Mouse (Mus musculus) limb, embryonic 15.5 days (tissue): ENCODE measurements around the gene Mgll. TPM values are rescaled to one million over a fixed set of nuclear protein-coding genes. Genes with fewer than 3 reads are reported as not detected.

ENCODE experiments used
- ATAC-seq: fragments of 200-750 bp; cut with Nextera tagmentation; 2 replicates; pipeline ENCODE4 v1.8.0; 2017; ENCODE audit warnings: low read depth, moderate TSS enrichment; ENCODE audit not compliant: insufficient number of reproducible peaks, low FRiP score, low TSS enrichment
- H3K27ac ChIP-seq: fragments of 300-500 bp; sonication (generic); 2 replicates; pipeline ENCODE4 v1.5.1; 2015; ENCODE audit warnings: moderate library complexity, mild to moderate bottlenecking, inconsistent platforms
- H3K27me3 ChIP-seq: fragments of 300-500 bp; sonication (generic); 2 replicates; pipeline ENCODE4 v1.6.1; 2015; ENCODE audit warnings: inconsistent platforms
- H3K36me3 ChIP-seq: fragments of 300-500 bp; sonication (generic); 2 replicates; pipeline ENCODE4 v1.6.1; 2015; ENCODE audit warnings: inconsistent platforms
- H3K4me1 ChIP-seq: fragments of 300-500 bp; sonication (generic); 2 replicates; pipeline ENCODE4 v1.6.1; 2015; ENCODE audit warnings: inconsistent platforms
- H3K4me2 ChIP-seq: fragments of 300-500 bp; sonication (generic); 2 replicates; pipeline ENCODE4 v1.6.1; 2015; ENCODE audit warnings: mild to moderate bottlenecking, inconsistent platforms
- H3K4me3 ChIP-seq: fragments of 300-500 bp; sonication (generic); 2 replicates; pipeline ENCODE4 v1.5.1; 2015; ENCODE audit warnings: mild to moderate bottlenecking, inconsistent platforms
- H3K9ac ChIP-seq: fragments of 300-500 bp; sonication (generic); 2 replicates; pipeline ENCODE4 v1.6.1; 2015; ENCODE audit warnings: inconsistent platforms
- H3K9me3 ChIP-seq: fragments of 300-500 bp; sonication (generic); 2 replicates; pipeline ENCODE4 v1.6.1; 2016; ENCODE audit warnings: inconsistent platforms
- WGBS: fragments of 180-500 bp; shearing (Covaris S2); methylation state at CpG from one replicate; pipeline ENCODE4 v1.1.7; 2015; 5-methylcytosine and 5-hydroxymethylcytosine counted together
- polyA plus RNA-seq: library from polyadenylated mRNA; unstranded; fragments of >200 nt; fragmentation: Nextera tagmentation; extraction: Ambion mirVana; gene quantifications from 2 replicates; pipeline ENCODE4 v1.2.1, GENCODE M21; 2015

Mgll gene
- polyA plus RNA-seq, 1 experiment from 2014 or later: 21.9 TPM

GRCm38 (mm10) chr6:88800191-88800590, 76.0 kb downstream of the Mgll start:
- Histone ChIP-seq H3K9ac (no peak overlapping the region), H3K9me3 (no peaks in the 10 kb centered on the region), H3K36me3 (no peaks in the 10 kb centered on the region), H3K27ac (no peak overlapping the region), H3K4me3 (no peak overlapping the region), H3K27me3 (no peaks in the 10 kb centered on the region), H3K4me1 (peaks cover 5% of the 10 kb centered on the region; the same call in 1 of the 2 replicates), H3K4me2 (no peak overlapping the region)
- 75% methylated on average over 7 of the region's 7 CpGs for WGBS
- no peak for ATAC-seq

DNA sequence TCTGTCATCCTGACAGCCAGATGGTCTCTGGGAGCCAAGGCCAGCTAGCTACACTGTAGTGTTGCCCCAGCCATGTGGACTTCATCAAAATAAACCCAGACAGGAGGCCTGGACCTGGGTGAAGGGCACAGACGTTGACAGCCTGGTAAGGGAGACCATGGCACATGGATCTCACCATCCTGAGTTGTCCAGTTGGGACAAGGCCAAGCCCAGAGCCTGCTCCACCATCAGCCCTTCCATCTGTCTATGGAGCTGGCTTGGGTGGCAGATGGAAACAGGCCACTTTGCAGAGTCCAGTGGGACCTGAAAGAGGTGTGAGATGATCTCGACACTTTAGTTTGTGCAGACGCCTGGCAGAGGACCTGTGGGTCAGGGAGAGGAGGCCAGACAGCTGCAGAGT, 76.5 kb downstream of the Mgll start:
- no peak overlapping the region for H3K4me3 ChIP-seq
- 29% methylated on average over 3 of the region's 3 CpGs for WGBS
- H3K27me3 ChIP-seq: no peaks in the 10 kb centered on the region
- peaks cover 5% of the 10 kb centered on the region; the same call in 1 of the 2 replicates for H3K4me1 ChIP-seq
- ATAC-seq: no peak
- no peaks in the 10 kb centered on the region for H3K9me3 ChIP-seq
- H3K27ac ChIP-seq: no peak overlapping the region
- H3K36me3 ChIP-seq: no peaks in the 10 kb centered on the region
- no peak overlapping the region for H3K9ac ChIP-seq
- H3K4me2 ChIP-seq: no peak overlapping the region

DNA sequence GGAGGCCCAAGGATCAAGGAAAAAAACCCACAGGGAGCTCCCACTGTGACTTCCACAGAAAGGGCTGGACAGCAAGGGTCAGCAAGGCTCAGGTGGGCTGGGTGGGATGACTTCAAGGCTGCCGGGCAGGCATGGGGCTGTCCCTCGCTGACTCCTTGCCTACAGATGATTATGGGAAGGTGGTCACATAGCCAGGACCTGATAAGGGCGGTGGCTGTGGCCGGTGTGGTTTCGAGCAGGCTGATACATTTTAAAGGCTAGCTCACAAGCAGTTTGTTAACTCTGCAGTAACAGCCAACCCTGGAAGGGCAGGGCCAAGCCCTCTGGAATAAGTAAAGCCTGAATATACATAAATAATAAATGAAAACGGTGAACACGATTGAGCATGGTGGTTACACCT, 78.8 kb downstream of the Mgll start:
- Histone ChIP-seq H3K36me3 (no peaks in the 10 kb centered on the region), H3K27ac (no peak overlapping the region), H3K4me1 (peaks cover 5% of the 10 kb centered on the region; the same call in 1 of the 2 replicates), H3K4me2 (no peak overlapping the region), H3K4me3 (no peak overlapping the region), H3K27me3 (no peaks in the 10 kb centered on the region), H3K9ac (no peak overlapping the region), H3K9me3 (no peaks in the 10 kb centered on the region)
- 81% methylated on average over 7 of the region's 7 CpGs for WGBS
- ATAC-seq: no peak

DNA sequence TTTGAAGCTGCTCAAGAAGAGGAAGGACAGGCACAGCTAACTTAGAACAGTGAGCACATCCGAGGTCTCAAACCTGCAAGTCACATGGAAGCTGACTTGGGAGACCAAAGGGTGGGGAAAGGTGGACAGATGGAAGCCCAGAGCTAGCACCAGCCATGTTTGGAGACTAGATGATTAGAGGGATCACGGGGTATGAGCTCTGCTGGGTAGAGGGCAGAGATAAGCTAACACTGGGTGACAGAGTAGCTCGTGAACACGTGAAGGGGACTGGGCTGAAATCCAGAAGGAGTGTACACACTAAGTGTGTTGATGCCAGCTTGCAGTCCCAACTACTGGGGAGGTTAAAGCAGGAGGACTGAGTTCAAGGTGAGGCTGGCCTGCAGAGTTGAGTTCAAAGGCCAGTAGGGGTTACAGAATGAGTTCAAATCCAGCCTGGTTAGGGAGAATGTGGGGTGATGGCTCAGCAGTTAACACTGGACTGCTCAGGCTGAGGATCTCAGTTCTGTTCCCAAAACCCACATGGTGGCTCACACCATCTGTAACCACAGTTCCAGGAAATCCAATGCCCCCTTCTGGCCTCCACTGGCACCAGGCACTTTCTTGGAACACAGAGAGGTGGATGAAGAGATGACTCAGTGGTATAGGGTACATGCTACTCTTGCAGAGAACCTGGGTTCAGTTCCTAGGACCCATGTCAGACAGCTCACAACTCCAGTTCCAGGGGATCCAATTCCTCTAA, 79.9 kb downstream of the Mgll start:
- no peaks in the 10 kb centered on the region for H3K27me3 ChIP-seq
- no peaks in the 10 kb centered on the region for H3K36me3 ChIP-seq
- H3K9me3 ChIP-seq: no peaks in the 10 kb centered on the region
- no peak overlapping the region for H3K9ac ChIP-seq
- 86% methylated on average over 4 of the region's 4 CpGs for WGBS
- no peak overlapping the region for H3K4me2 ChIP-seq
- H3K4me3 ChIP-seq: no peak overlapping the region
- H3K27ac ChIP-seq: no peak overlapping the region
- ATAC-seq: no peak
- H3K4me1 ChIP-seq: peaks cover 5% of the 10 kb centered on the region; the same call in 1 of the 2 replicates

- no peak overlapping the region for H3K4me3 ChIP-seq
- no peaks in the 10 kb centered on the region for H3K27me3 ChIP-seq
- peaks cover 5% of the 10 kb centered on the region; the same call in 1 of the 2 replicates for H3K4me1 ChIP-seq
- H3K36me3 ChIP-seq: no peaks in the 10 kb centered on the region
- no peak overlapping the region for H3K9ac ChIP-seq
- WGBS: 82% methylated on average over 17 of the region's 17 CpGs
- H3K27ac ChIP-seq: no peak overlapping the region
- no peaks in the 10 kb centered on the region for H3K9me3 ChIP-seq
- no peak for ATAC-seq
- no peak overlapping the region for H3K4me2 ChIP-seq
Observed at GRCm38 (mm10) chr6:88804966-88805577, 80.9 kb downstream of the Mgll start.

GRCm38 (mm10) chr6:88809091-88810037, 85.2 kb downstream of the Mgll start:
- H3K9ac ChIP-seq: no peak overlapping the region
- no peak overlapping the region for H3K27ac ChIP-seq
- H3K36me3 ChIP-seq: no peaks in the 10 kb centered on the region
- H3K27me3 ChIP-seq: no peaks in the 10 kb centered on the region
- no peak overlapping the region for H3K4me3 ChIP-seq
- peaks cover 5% of the 10 kb centered on the region for H3K4me1 ChIP-seq
- 60% methylated on average over 23 of the region's 23 CpGs for WGBS
- ATAC-seq: no peak
- H3K9me3 ChIP-seq: no peaks in the 10 kb centered on the region
- H3K4me2 ChIP-seq: no peak overlapping the region

- H3K36me3 ChIP-seq: no peaks in the 10 kb centered on the region
- peaks cover 5% of the 10 kb centered on the region for H3K4me1 ChIP-seq
- no peak overlapping the region for H3K9ac ChIP-seq
- no peak for ATAC-seq
- no peak overlapping the region for H3K4me2 ChIP-seq
- no peak overlapping the region for H3K27ac ChIP-seq
- no peak overlapping the region for H3K4me3 ChIP-seq
- H3K9me3 ChIP-seq: no peaks in the 10 kb centered on the region
- WGBS: 43% methylated on average over 3 of the region's 3 CpGs
- no peaks in the 10 kb centered on the region for H3K27me3 ChIP-seq
Observed at GRCm38 (mm10) chr6:88810291-88810690, 86.1 kb downstream of the Mgll start.

DNA sequence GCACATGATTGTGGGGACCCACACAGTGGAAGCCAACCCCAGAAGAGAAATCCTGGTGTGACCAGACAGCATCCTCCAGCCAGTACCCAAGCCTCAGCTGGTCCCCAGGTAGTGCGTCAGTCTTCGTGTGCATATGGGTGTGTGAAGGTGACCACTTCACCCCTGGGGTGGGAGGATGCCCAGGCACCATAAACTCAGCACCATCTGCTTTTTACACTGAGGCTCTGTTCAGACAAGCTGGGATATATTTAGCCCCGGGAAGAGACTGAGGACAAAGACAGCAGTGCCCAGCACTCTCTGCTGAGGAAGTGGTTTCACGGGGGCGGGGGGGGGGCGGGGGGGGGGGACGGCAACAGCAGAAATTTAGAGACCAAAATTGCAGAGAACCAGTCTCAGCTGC, 87.2 kb downstream of the Mgll start:
- Histone ChIP-seq H3K27me3 (no peaks in the 10 kb centered on the region), H3K36me3 (no peaks in the 10 kb centered on the region), H3K9me3 (no peaks in the 10 kb centered on the region), H3K9ac (no peak overlapping the region), H3K4me3 (no peak overlapping the region), H3K4me2 (no peak overlapping the region), H3K4me1 (peaks cover 5% of the 10 kb centered on the region), H3K27ac (no peak overlapping the region)
- WGBS: 27% methylated on average over 7 of the region's 7 CpGs
- ATAC-seq: no peak

DNA sequence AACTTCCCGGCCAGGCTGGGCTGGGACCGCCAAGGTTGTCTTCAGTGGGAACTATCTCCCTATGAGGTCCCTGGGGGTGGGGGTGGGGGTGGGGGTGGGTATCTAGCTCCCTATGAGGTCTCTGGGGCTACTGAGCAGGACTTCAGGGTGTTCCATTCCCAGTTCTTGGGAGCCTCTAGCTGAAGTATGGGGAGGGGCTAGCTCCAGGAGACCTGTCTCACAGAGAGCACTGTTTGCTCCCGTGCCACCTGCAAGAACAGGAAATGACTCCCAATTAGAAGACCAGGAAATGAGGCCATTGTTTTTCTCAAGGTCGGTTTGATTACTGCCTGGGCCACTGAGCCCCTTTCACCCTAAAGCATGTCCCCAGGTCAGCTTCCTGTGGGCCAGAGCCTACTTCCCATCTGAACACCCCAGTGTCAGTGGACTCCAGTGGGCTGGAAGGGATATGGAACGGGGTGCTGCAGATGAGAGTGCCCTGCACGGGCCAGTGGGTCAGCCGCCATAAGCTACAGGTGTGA, 87.7 kb downstream of the Mgll start:
- Histone ChIP-seq H3K4me1 (peaks cover 5% of the 10 kb centered on the region), H3K9me3 (no peaks in the 10 kb centered on the region), H3K4me2 (no peak overlapping the region), H3K27ac (no peak overlapping the region), H3K27me3 (no peaks in the 10 kb centered on the region), H3K36me3 (no peaks in the 10 kb centered on the region), H3K9ac (no peak overlapping the region), H3K4me3 (no peak overlapping the region)
- ATAC-seq: no peak
- WGBS: 40% methylated on average over 7 of the region's 7 CpGs

- no peak overlapping the region for H3K9ac ChIP-seq
- no peaks in the 10 kb centered on the region for H3K27me3 ChIP-seq
- H3K4me2 ChIP-seq: no peak overlapping the region
- H3K27ac ChIP-seq: no peak overlapping the region
- no peaks in the 10 kb centered on the region for H3K9me3 ChIP-seq
- H3K4me1 ChIP-seq: peaks cover 5% of the 10 kb centered on the region
- no peaks in the 10 kb centered on the region for H3K36me3 ChIP-seq
- ATAC-seq: no peak
- H3K4me3 ChIP-seq: no peak overlapping the region
- 53% methylated on average over 3 of the region's 3 CpGs for WGBS
Observed at GRCm38 (mm10) chr6:88812886-88813285, 88.7 kb downstream of the Mgll start.

DNA sequence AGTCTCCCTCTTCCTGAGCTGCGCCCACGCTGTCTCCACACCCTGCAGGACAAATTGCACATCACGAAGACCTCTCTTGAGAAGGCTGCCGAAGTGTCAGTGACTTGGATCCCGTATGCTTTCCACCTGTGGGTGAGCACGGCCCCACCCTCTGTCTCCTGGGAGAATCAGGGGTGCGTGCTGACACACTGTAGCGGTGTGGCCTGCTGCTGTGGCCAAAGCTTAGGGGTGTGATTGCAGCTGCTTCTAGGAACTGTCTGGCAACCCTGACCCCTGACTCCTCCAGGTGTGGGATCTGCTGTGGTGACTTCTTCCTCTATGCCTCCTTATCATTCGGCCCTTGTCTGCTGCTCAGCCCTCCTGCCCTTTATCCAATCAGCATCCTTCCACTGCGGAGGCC, 89.6 kb downstream of the Mgll start:
- Histone ChIP-seq H3K4me1 (peaks cover 5% of the 10 kb centered on the region), H3K4me2 (no peak overlapping the region), H3K36me3 (no peaks in the 10 kb centered on the region), H3K9ac (no peak overlapping the region), H3K9me3 (no peaks in the 10 kb centered on the region), H3K27ac (no peak overlapping the region), H3K27me3 (no peaks in the 10 kb centered on the region), H3K4me3 (no peak overlapping the region)
- WGBS: 83% methylated on average over 10 of the region's 10 CpGs
- no peak for ATAC-seq
